Mouse (Mus musculus) frontal cortex, postnatal 25 days (tissue): ENCODE results near the gene Smim11.

Experiments
- DNase-seq, 2 experiments: peaks; one replicate each; pipeline ENCODE4 v3.0.0; 2022; ENCODE audit warnings: low spot score in 2 of 2

Smim11 gene

GRCm38 (mm10) chr16:92319353-92320109, 18.4 kb downstream of the Smim11 start:
- DNase-seq: no peak

GRCm38 (mm10) chr16:92320361-92320760, 19.3 kb downstream of the Smim11 start:
- DNase-seq: no peak

- DNase-seq: no peak
Measured at GRCm38 (mm10) chr16:92321341-92321740, 20.3 kb downstream of the Smim11 start, which contains the start of gene Fam243. Fam243 (minus strand) TSS chr16:92321441.

GRCm38 (mm10) chr16:92324309-92325061, 23.4 kb downstream of the Smim11 start:
- DNase-seq: no peak

- DNase-seq: no peak
Measured at GRCm38 (mm10) chr16:92325062-92325406, 23.9 kb downstream of the Smim11 start.

- DNase-seq: no peak
Measured at GRCm38 (mm10) chr16:92327911-92328310, 26.8 kb downstream of the Smim11 start.

- DNase-seq: no peak
Measured at GRCm38 (mm10) chr16:92330966-92331365, 29.9 kb downstream of the Smim11 start.

GRCm38 (mm10) chr16:92334600-92334999, 33.5 kb downstream of the Smim11 start:
- no peak for DNase-seq

GRCm38 (mm10) chr16:92336280-92336679, 35.2 kb downstream of the Smim11 start:
- peak; percentile 51 to 69 for DNase-seq

- DNase-seq: peak; percentile 42 to 63
Measured at GRCm38 (mm10) chr16:92340612-92341511, 39.8 kb downstream of the Smim11 start.

- DNase-seq: no peak
Measured at GRCm38 (mm10) chr16:92345177-92345576, 44.1 kb downstream of the Smim11 start.

- no peak for DNase-seq
Measured at GRCm38 (mm10) chr16:92346297-92346916, 45.3 kb downstream of the Smim11 start.

GRCm38 (mm10) chr16:92348941-92349340, 47.9 kb downstream of the Smim11 start:
- DNase-seq: no peak

GRCm38 (mm10) chr16:92353295-92353694, 52.2 kb downstream of the Smim11 start:
- DNase-seq: no peak

GRCm38 (mm10) chr16:92353897-92354296, 52.8 kb downstream of the Smim11 start:
- no peak for DNase-seq

- no peak for DNase-seq
Measured at GRCm38 (mm10) chr16:92355366-92355765, 54.3 kb downstream of the Smim11 start.

GRCm38 (mm10) chr16:92355982-92356381, 54.9 kb downstream of the Smim11 start:
- no peak for DNase-seq

GRCm38 (mm10) chr16:92357023-92357422, 55.9 kb downstream of the Smim11 start:
- no peak for DNase-seq

GRCm38 (mm10) chr16:92357566-92357965, 56.5 kb downstream of the Smim11 start:
- no peak for DNase-seq

GRCm38 (mm10) chr16:92358734-92359133, 57.6 kb downstream of the Smim11 start:
- no peak for DNase-seq

- DNase-seq: no peak
Measured at GRCm38 (mm10) chr16:92359229-92359628, 58.1 kb downstream of the Smim11 start, which contains the start of gene Kcne1. Kcne1 (minus strand) TSS chr16:92359468.
